Mouse (Mus musculus) hindbrain, embryonic 15.5 days (tissue): ENCODE measurements around the gene Foxp1. TPM values are rescaled to one million over a fixed set of nuclear protein-coding genes. Genes with fewer than 3 reads are reported as not detected.

Experiments used
- ATAC-seq: fragments of 200-750 bp; cut with Nextera tagmentation; 2 replicates; pipeline ENCODE4 v1.8.0; 2017; ENCODE audit warnings: low read depth, moderate number of reproducible peaks, moderate TSS enrichment; ENCODE audit not compliant: low FRiP score
- H3K27ac ChIP-seq: fragments of 300-500 bp; sonication (generic); replicated peaks from 2 replicates; pipeline ENCODE4 v1.5.1; 2015; ENCODE audit warnings: mild to moderate bottlenecking, inconsistent platforms
- H3K27me3 ChIP-seq: fragments of 300-500 bp; sonication (generic); 2 replicates; pipeline ENCODE4 v1.6.1; 2015; ENCODE audit warnings: control low read depth, inconsistent platforms
- H3K36me3 ChIP-seq: fragments of 300-500 bp; sonication (generic); 2 replicates; pipeline ENCODE4 v1.6.1; 2015; ENCODE audit warnings: control low read depth, inconsistent platforms
- H3K4me1 ChIP-seq: fragments of 300-500 bp; sonication (generic); replicated peaks from 2 replicates; pipeline ENCODE4 v1.6.1; 2015; ENCODE audit warnings: control low read depth, inconsistent platforms
- H3K4me2 ChIP-seq: fragments of 300-500 bp; sonication (generic); 2 replicates; pipeline ENCODE4 v1.6.1; 2015; ENCODE audit warnings: moderate library complexity, mild to moderate bottlenecking, inconsistent platforms
- H3K4me3 ChIP-seq: fragments of 300-500 bp; sonication (generic); 2 replicates; pipeline ENCODE4 v1.5.1; 2015; ENCODE audit warnings: mild to moderate bottlenecking, inconsistent platforms
- H3K9ac ChIP-seq: fragments of 300-500 bp; sonication (generic); 2 replicates; pipeline ENCODE4 v1.6.1; 2015; ENCODE audit warnings: inconsistent platforms
- H3K9me3 ChIP-seq: fragments of 300-500 bp; sonication (generic); 2 replicates; pipeline ENCODE4 v1.6.1; 2016; ENCODE audit warnings: control low read depth, inconsistent platforms
- WGBS: fragments of 180-500 bp; shearing (Covaris S2); methylation state at CpG from one replicate; pipeline ENCODE4 v1.1.7; 2015; 5-methylcytosine and 5-hydroxymethylcytosine counted together
- polyA plus RNA-seq: library from polyadenylated mRNA; unstranded; fragments of >200 nt; fragmentation: Nextera tagmentation; extraction: Ambion mirVana; gene quantifications from 2 replicates; pipeline ENCODE4 v1.2.1, GENCODE M21; 2015

Gene Foxp1
- polyA plus RNA-seq, 1 experiment from 2014 or later: 74.2 TPM

GRCm38 (mm10) chr6:99310171-99310500 is 212.4 kb downstream of the Foxp1 start:
- no peak overlapping the region for H3K9ac ChIP-seq
- H3K4me2 ChIP-seq: no peak overlapping the region
- H3K27me3 ChIP-seq: no peaks in the 10 kb centered on the region
- no peak overlapping the region for H3K27ac ChIP-seq
- no peak for ATAC-seq
- 18% methylated on average over 3 of the region's 3 CpGs for WGBS
- H3K36me3 ChIP-seq: no peaks in the 10 kb centered on the region
- H3K9me3 ChIP-seq: no peaks in the 10 kb centered on the region
- H3K4me3 ChIP-seq: no peak overlapping the region
- no peaks in the 10 kb centered on the region for H3K4me1 ChIP-seq

GRCm38 (mm10) chr6:99309466-99310170 is 212.9 kb downstream of the Foxp1 start:
- WGBS: 68% methylated on average over 14 of the region's 14 CpGs
- Histone ChIP-seq H3K4me2 (no peak overlapping the region), H3K27ac (no peak overlapping the region), H3K4me1 (no peaks in the 10 kb centered on the region), H3K36me3 (no peaks in the 10 kb centered on the region), H3K4me3 (no peak overlapping the region), H3K27me3 (no peaks in the 10 kb centered on the region), H3K9me3 (no peaks in the 10 kb centered on the region), H3K9ac (no peak overlapping the region)
- no peak for ATAC-seq

- H3K4me3 ChIP-seq: no peak overlapping the region
- ATAC-seq: no peak
- no peak overlapping the region for H3K27ac ChIP-seq
- H3K36me3 ChIP-seq: no peaks in the 10 kb centered on the region
- no peak overlapping the region for H3K4me2 ChIP-seq
- no peaks in the 10 kb centered on the region for H3K9me3 ChIP-seq
- WGBS: 91% methylated on average over 3 of the region's 3 CpGs
- no peaks in the 10 kb centered on the region for H3K27me3 ChIP-seq
- H3K4me1 ChIP-seq: no peaks in the 10 kb centered on the region
- H3K9ac ChIP-seq: no peak overlapping the region
Observed at GRCm38 (mm10) chr6:99305751-99306150, 216.8 kb downstream of the Foxp1 start.

GRCm38 (mm10) chr6:99305236-99305635 is 217.3 kb downstream of the Foxp1 start:
- Histone ChIP-seq H3K27me3 (no peaks in the 10 kb centered on the region), H3K4me2 (no peak overlapping the region), H3K9ac (no peak overlapping the region), H3K27ac (no peak overlapping the region), H3K9me3 (no peaks in the 10 kb centered on the region), H3K4me1 (no peaks in the 10 kb centered on the region), H3K36me3 (no peaks in the 10 kb centered on the region), H3K4me3 (no peak overlapping the region)
- no peak for ATAC-seq
- 93% methylated on average over 3 of the region's 3 CpGs for WGBS

- 94% methylated on average over 6 of the region's 6 CpGs for WGBS
- no peak for ATAC-seq
Observed at GRCm38 (mm10) chr6:99302662-99303435, 219.7 kb downstream of the Foxp1 start.

GRCm38 (mm10) chr6:99301923-99302322 is 220.6 kb downstream of the Foxp1 start:
- Histone ChIP-seq H3K4me3 (no peak overlapping the region), H3K27ac (no peak overlapping the region), H3K9ac (no peak overlapping the region), H3K4me2 (no peak overlapping the region), H3K27me3 (no peaks in the 10 kb centered on the region), H3K4me1 (no peaks in the 10 kb centered on the region), H3K9me3 (no peaks in the 10 kb centered on the region), H3K36me3 (no peaks in the 10 kb centered on the region)
- ATAC-seq: no peak
- WGBS: 83% methylated on average over 8 of the region's 8 CpGs

More at GRCm38 (mm10) chr6:99302662-99303435, 219.7 kb downstream of the Foxp1 start:
- Histone ChIP-seq H3K9me3 (no peaks in the 10 kb centered on the region), H3K4me1 (no peaks in the 10 kb centered on the region), H3K27ac (no peak overlapping the region), H3K4me3 (no peak overlapping the region), H3K9ac (no peak overlapping the region), H3K27me3 (no peaks in the 10 kb centered on the region), H3K36me3 (no peaks in the 10 kb centered on the region), H3K4me2 (no peak overlapping the region)

- Histone ChIP-seq H3K36me3 (no peaks in the 10 kb centered on the region), H3K9ac (no peak overlapping the region), H3K9me3 (no peaks in the 10 kb centered on the region), H3K4me1 (no peaks in the 10 kb centered on the region), H3K27ac (no peak overlapping the region), H3K4me3 (no peak overlapping the region), H3K4me2 (no peak overlapping the region), H3K27me3 (no peaks in the 10 kb centered on the region)
- ATAC-seq: no peak
- WGBS: 96% methylated on average over 6 of the region's 6 CpGs
Observed at GRCm38 (mm10) chr6:99300235-99300634, 222.3 kb downstream of the Foxp1 start.

- no peaks in the 10 kb centered on the region for H3K27me3 ChIP-seq
- H3K27ac ChIP-seq: no peak overlapping the region
- WGBS: 70% methylated on average over 14 of the region's 14 CpGs
- H3K4me1 ChIP-seq: no peaks in the 10 kb centered on the region
- no peak overlapping the region for H3K9ac ChIP-seq
- no peaks in the 10 kb centered on the region for H3K9me3 ChIP-seq
- H3K36me3 ChIP-seq: no peaks in the 10 kb centered on the region
- no peak overlapping the region for H3K4me2 ChIP-seq
- ATAC-seq: no peak
- no peak overlapping the region for H3K4me3 ChIP-seq
Observed at GRCm38 (mm10) chr6:99299196-99299595, 223.3 kb downstream of the Foxp1 start.

GRCm38 (mm10) chr6:99297535-99297934 is 225.0 kb downstream of the Foxp1 start:
- Histone ChIP-seq H3K27ac (no peak overlapping the region), H3K4me2 (no peak overlapping the region), H3K4me3 (no peak overlapping the region), H3K36me3 (no peaks in the 10 kb centered on the region), H3K9me3 (no peaks in the 10 kb centered on the region), H3K4me1 (no peaks in the 10 kb centered on the region), H3K27me3 (no peaks in the 10 kb centered on the region), H3K9ac (no peak overlapping the region)
- WGBS: 97% methylated on average over 5 of the region's 5 CpGs
- no peak for ATAC-seq

GRCm38 (mm10) chr6:99295495-99295894 is 227.0 kb downstream of the Foxp1 start:
- H3K9me3 ChIP-seq: no peaks in the 10 kb centered on the region
- no peak overlapping the region for H3K4me2 ChIP-seq
- H3K4me1 ChIP-seq: no peaks in the 10 kb centered on the region
- no peaks in the 10 kb centered on the region for H3K36me3 ChIP-seq
- H3K9ac ChIP-seq: no peak overlapping the region
- no peaks in the 10 kb centered on the region for H3K27me3 ChIP-seq
- no peak for ATAC-seq
- no peak overlapping the region for H3K4me3 ChIP-seq
- WGBS: 85% methylated on average over 8 of the region's 8 CpGs
- H3K27ac ChIP-seq: no peak overlapping the region

- 50% methylated on average over 4 of the region's 4 CpGs for WGBS
- Histone ChIP-seq H3K9me3 (no peaks in the 10 kb centered on the region), H3K27me3 (no peaks in the 10 kb centered on the region), H3K4me3 (no peak overlapping the region), H3K36me3 (no peaks in the 10 kb centered on the region), H3K27ac (no peak overlapping the region), H3K4me1 (0 out of 2 replicates have a peak, but pooled peaks cover 6% of the 10 kb centered on the region), H3K4me2 (no peak overlapping the region), H3K9ac (no peak overlapping the region)
- ATAC-seq: no peak
Observed at GRCm38 (mm10) chr6:99289220-99289619, 233.3 kb downstream of the Foxp1 start.

GRCm38 (mm10) chr6:99285026-99285425 is 237.5 kb downstream of the Foxp1 start:
- WGBS: 76% methylated on average over 3 of the region's 3 CpGs
- H3K9me3 ChIP-seq: no peaks in the 10 kb centered on the region
- H3K4me3 ChIP-seq: no peak overlapping the region
- no peaks in the 10 kb centered on the region for H3K27me3 ChIP-seq
- H3K36me3 ChIP-seq: no peaks in the 10 kb centered on the region
- ATAC-seq: no peak
- no peak overlapping the region for H3K27ac ChIP-seq
- no peak overlapping the region for H3K4me2 ChIP-seq
- H3K9ac ChIP-seq: no peak overlapping the region
- H3K4me1 ChIP-seq: 0 out of 2 replicates have a peak, but pooled peaks cover 9% of the 10 kb centered on the region
